Mouse (Mus musculus): Measurements from ENCODE around the gene Scn11a.

- TF ChIP-seq CTCF (IDR thresholded peaks at IDR 0.05; ENCODE audit: control insufficient read depth, insufficient read depth, insufficient read length) (no peak), MYOG (IDR thresholded peaks at IDR 0.05; ENCODE audit: control insufficient read depth, extremely low read depth, insufficient read length) (no peak)
Observed at GRCm38 (mm10) chr9:119847187-119847586, 21.9 kb upstream of the Scn11a start.
